In the genomic region with DNA sequence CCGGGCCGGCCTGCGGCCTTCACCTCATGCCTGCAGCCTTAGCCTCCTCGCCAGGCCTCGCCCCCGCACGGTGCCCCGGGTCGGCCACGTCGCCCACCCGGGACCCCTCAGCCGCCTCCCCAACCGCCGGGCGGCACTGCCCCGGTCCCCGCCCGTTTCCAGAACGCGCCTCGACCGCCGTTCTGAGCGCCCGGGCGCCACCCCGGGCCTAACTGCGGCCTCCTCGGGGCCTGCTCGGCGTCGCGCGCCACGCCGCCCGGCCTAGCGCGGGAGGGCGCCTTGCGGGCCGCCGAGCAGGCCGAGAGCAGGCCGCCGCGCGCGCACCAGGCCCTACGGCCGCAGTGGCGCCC, we compare ENCODE assay signal across 8 mouse cellular contexts. TPM values are rescaled to one million over a fixed set of nuclear protein-coding genes. Genes with fewer than 3 reads are reported as not detected.
DNase-seq lines count a peak whose midpoint lies in the region; ATAC-seq and TF ChIP-seq lines count a peak whose summit lies in the region.

No protein-coding gene starts in this region.

- H3K4me1 ChIP-seq in heart, adult 2 months (ENCODE audit: control insufficient read depth, insufficient read depth, low read length), result peaks cover 2% of the 10 kb centered on the region
- H3K4me1 ChIP-seq in testis, adult 2 months (ENCODE audit: control insufficient read depth, insufficient read depth, low read length), result no peaks in the 10 kb centered on the region; the same call in 1 of the 2 replicates
- no peaks in the 10 kb centered on the region for H3K4me1 ChIP-seq in limb, embryonic 10.5 days
- no peaks in the 10 kb centered on the region for H3K4me1 ChIP-seq in stomach, embryonic 14.5 days (ENCODE audit: control insufficient read depth, insufficient read depth, low read length)

- H3K9me3 ChIP-seq in limb, embryonic 10.5 days (replicated peaks), result peaks cover 3% of the 10 kb centered on the region; the same call in 1 of the 2 replicates
- H3K9me3 ChIP-seq in stomach, embryonic 14.5 days (ENCODE audit: control insufficient read depth, low read depth, low read length), result no peaks in the 10 kb centered on the region

- H3K9ac ChIP-seq in heart, adult 2 months (ENCODE audit: low read depth, low read length), result peak overlapping the region; percentile 99
- H3K9ac ChIP-seq in stomach, embryonic 14.5 days (replicated peaks; ENCODE audit: low read depth, low read length), result peak overlapping the region; percentile 80

- peak overlapping the region; percentile 65 for H3K4me3 ChIP-seq in heart, adult 2 months
- peak overlapping the region; percentile 92 for H3K4me3 ChIP-seq in testis, adult 2 months (ENCODE audit: control insufficient read depth, low read depth, low read length)
- peak overlapping the region; percentile 66 for H3K4me3 ChIP-seq in limb, embryonic 10.5 days
- H3K4me3 ChIP-seq in stomach, embryonic 14.5 days (ENCODE audit: low read depth, low read length), result peak overlapping the region; percentile 48

- 31% methylated on average over 41 of the region's 53 CpGs for WGBS in heart, adult 2 months
- WGBS in limb, embryonic 10.5 days, result 31% methylated on average over 45 of the region's 53 CpGs
- WGBS in stomach, embryonic 14.5 days, result 28% methylated on average over 41 of the region's 53 CpGs

- intact Hi-C loops in heart, adult 2 months (cut with DNase I), result loop anchor here (2.0 to 5.0 kb wide), 3 partner anchors 35 to 110 kb away; a partner anchor contains a TSS

- H3K27ac ChIP-seq in heart, adult 2 months, result peak overlapping the region; percentile 96
- peak overlapping the region; percentile 97 for H3K27ac ChIP-seq in testis, adult 2 months (ENCODE audit: control insufficient read depth, insufficient read depth, low read depth, low read length)
- peak overlapping the region; percentile 99 for H3K27ac ChIP-seq in limb, embryonic 10.5 days
- peak overlapping the region; percentile 99 for H3K27ac ChIP-seq in stomach, embryonic 14.5 days (ENCODE audit: low read length)

- DNase-seq in heart, adult 2 months, result peak in 1 of 2 experiments; percentile 76
- DNase-seq in heart, adult 9 months (ENCODE audit: low spot score in 2 of 2), result no peak
- DNase-seq in testis, postnatal 14 days (ENCODE audit: low spot score), result no peak
- no peak for DNase-seq in limb, embryonic 10.5 days (ENCODE audit: low spot score)
- no peak for DNase-seq in adrenal gland, postnatal 36 days
- DNase-seq in layer of hippocampus, postnatal 25 days (ENCODE audit: extremely low spot score in 1 of 2, low spot score in 1 of 2), result no peak

- TF ChIP-seq CTCF in heart, adult 2 months (IDR thresholded peaks at IDR 0.05), result no peak
- no peak for TF ChIP-seq CTCF in testis, adult 2 months (IDR thresholded peaks at IDR 0.05; ENCODE audit: control insufficient read depth, insufficient read depth, insufficient replicate concordance, low read depth, low read length)

- H3K36me3 ChIP-seq in heart, adult 2 months (ENCODE audit: control insufficient read depth, insufficient read depth, low read length), result peaks cover 4% of the 10 kb centered on the region
- no peaks in the 10 kb centered on the region for H3K36me3 ChIP-seq in testis, adult 2 months (ENCODE audit: control insufficient read depth, insufficient read depth, low read length)
- no peaks in the 10 kb centered on the region for H3K36me3 ChIP-seq in limb, embryonic 10.5 days
- H3K36me3 ChIP-seq in stomach, embryonic 14.5 days (ENCODE audit: control insufficient read depth, insufficient read depth, low read length), result no peaks in the 10 kb centered on the region

- no peak; the same call in 1 of the 2 replicates for ATAC-seq in stomach, embryonic 14.5 days (ENCODE audit: insufficient number of reproducible peaks, insufficient read depth, low FRiP score, low read depth)

- no peak for TF ChIP-seq EP300 in heart, adult 2 months (IDR thresholded peaks at IDR 0.05; ENCODE audit: insufficient read depth, low read depth, low read length)

- H3K79me2 ChIP-seq in heart, adult 2 months (replicated peaks; ENCODE audit: control insufficient read depth, insufficient read depth, low read length), result no peaks in the 10 kb centered on the region

- no peak overlapping the region for H3K4me2 ChIP-seq in stomach, embryonic 14.5 days (replicated peaks; ENCODE audit: low read depth, low read length)

- TF ChIP-seq POLR2A in heart, adult 2 months (IDR thresholded peaks at IDR 0.05; ENCODE audit: insufficient read depth, low read depth, low read length), result no peak
- TF ChIP-seq POLR2A in testis, adult 2 months (IDR thresholded peaks at IDR 0.05; ENCODE audit: control insufficient read depth, low read depth, low read length), result no peak

- no peaks in the 10 kb centered on the region for H3K27me3 ChIP-seq in heart, adult 2 months (ENCODE audit: control insufficient read depth, insufficient read depth, low read length)
- no peaks in the 10 kb centered on the region for H3K27me3 ChIP-seq in testis, adult 2 months (ENCODE audit: control insufficient read depth, insufficient read depth, low read length)
- peaks cover 99% of the 10 kb centered on the region for H3K27me3 ChIP-seq in limb, embryonic 10.5 days (ENCODE audit: low read depth, poor library complexity, severe bottlenecking)
- H3K27me3 ChIP-seq in stomach, embryonic 14.5 days (ENCODE audit: control insufficient read depth, insufficient read depth, low read length), result no peaks in the 10 kb centered on the region

RNA-seq across cellular contexts. Expression of a gene that starts 0.8 kb away (rescaled TPM):
- 10 to 100 TPM; 18.8 to 23.7 TPM for total RNA-seq in heart, adult 2 months (2021)
- 4.5 and 12.6 TPM in 2 replicates for polyA plus RNA-seq in heart, adult 2 months (2012; rRNA removed)
- polyA plus RNA-seq in testis, adult 2 months (2012; rRNA removed), result 2.0 and 4.1 TPM in 2 replicates
- polyA plus RNA-seq in limb, embryonic 10.5 days (2016; fragmentation: Nextera tagmentation; extraction: Ambion mirVana), result 23.9 and 27.1 TPM in 2 replicates
- polyA plus RNA-seq in stomach, embryonic 14.5 days (2014; fragmentation: Nextera tagmentation; extraction: Ambion mirVana), result 40.0 and 40.1 TPM in 2 replicates
- total RNA-seq in adrenal gland, postnatal 36 days (2021), result 10 to 100 TPM; 32.3 to 36.2 TPM
- total RNA-seq in layer of hippocampus, postnatal 25 days (2021), result 10 to 100 TPM; 25.3 to 31.6 TPM
